Comparison of ENCODE assay signal across 8 mouse cellular contexts in genomic region chr1:167289567-167290262, GRCm38 (mm10). TPM values are rescaled to one million over a fixed set of nuclear protein-coding genes. Genes with fewer than 3 reads are reported as not detected.
DNase-seq lines count a peak whose midpoint lies in the region; ATAC-seq lines count a peak whose summit lies in the region.

No protein-coding gene starts in this region.

- intact Hi-C loops in gastrocnemius, postnatal 14 days (cut with DNase I; ENCODE audit: low total_unique reads) = loop anchor here (10.0 kb wide), 1 partner anchor 65 kb away; no protein-coding TSS in a partner anchor

- no peaks in the 10 kb centered on the region for H3K27me3 ChIP-seq in forebrain, embryonic 14.5 days (replicated peaks; ENCODE audit: control insufficient read depth, insufficient read depth, low read length)
- H3K27me3 ChIP-seq in midbrain, embryonic 10.5 days (ENCODE audit: low read depth, poor library complexity, severe bottlenecking) = peaks cover 43% of the 10 kb centered on the region

- no peak overlapping the region for H3K27ac ChIP-seq in forebrain, embryonic 14.5 days (ENCODE audit: low read depth, low read length)
- peak overlapping the region; percentile 61 for H3K27ac ChIP-seq in midbrain, embryonic 10.5 days (replicated peaks)

- peaks cover 12% of the 10 kb centered on the region for H3K4me1 ChIP-seq in forebrain, embryonic 14.5 days (ENCODE audit: control insufficient read depth, insufficient read depth, low read length)
- peaks cover 29% of the 10 kb centered on the region for H3K4me1 ChIP-seq in midbrain, embryonic 10.5 days

- H3K9me3 ChIP-seq in forebrain, embryonic 14.5 days (replicated peaks; ENCODE audit: control insufficient read depth, low read length) = no peaks in the 10 kb centered on the region
- H3K9me3 ChIP-seq in midbrain, embryonic 10.5 days (replicated peaks) = no peaks in the 10 kb centered on the region

- no peak overlapping the region for H3K4me3 ChIP-seq in forebrain, embryonic 14.5 days (ENCODE audit: low read depth, low read length)
- peak overlapping the region; percentile 26 for H3K4me3 ChIP-seq in midbrain, embryonic 10.5 days

- DNase-seq in gastrocnemius, postnatal 14 days = peak; percentile 31
- DNase-seq in gastrocnemius, adult 8-10 months (ENCODE audit: low spot score in 2 of 2) = no peak
- DNase-seq in ES-CJ7 (ENCODE audit: low read depth, low spot score) = peak; percentile 91
- DNase-seq in forebrain, embryonic 14.5 days (ENCODE audit: low spot score) = peak; percentile 47
- peak; percentile 60 for DNase-seq in midbrain, embryonic 10.5 days (ENCODE audit: low spot score)
- no peak for DNase-seq in testis, postnatal 14 days (ENCODE audit: low spot score)
- DNase-seq in lung, postnatal 4 days = no peak

- 4% methylated on average over 11 of the region's 11 CpGs for WGBS in forebrain, embryonic 14.5 days
- 6% methylated on average over 11 of the region's 11 CpGs for WGBS in midbrain, embryonic 10.5 days

- H3K36me3 ChIP-seq in forebrain, embryonic 14.5 days (ENCODE audit: control insufficient read depth, insufficient read depth, low read length) = no peaks in the 10 kb centered on the region
- no peaks in the 10 kb centered on the region for H3K36me3 ChIP-seq in midbrain, embryonic 10.5 days

- 0 out of 2 replicates have a peak overlapping the region, but pooled peaks have one; percentile 16 for H3K4me2 ChIP-seq in forebrain, embryonic 14.5 days (ENCODE audit: low read length)

- H3K9ac ChIP-seq in forebrain, embryonic 14.5 days (ENCODE audit: low read length) = no peak overlapping the region

- ATAC-seq in forebrain, embryonic 14.5 days = peak; percentile 60
- no peak for ATAC-seq in megakaryocyte progenitor cell, adult 5-6 weeks (replicated peaks; ENCODE audit: poor library complexity)

RNA-seq across cellular contexts. Expression of gene Uck2, which starts 4.6 kb away (rescaled TPM):
- total RNA-seq in gastrocnemius, postnatal 14 days (2021) = 10 to 100 TPM; 18.4 to 29.1 TPM
- 10 to 100 TPM; 14.2 to 17.6 (median 16.4) TPM for total RNA-seq in gastrocnemius, adult 8-10 months (2022)
- polyA plus RNA-seq in forebrain, embryonic 14.5 days (2014; fragmentation: Nextera tagmentation; extraction: Ambion mirVana) = 54.1 and 58.1 TPM in 2 replicates
- polyA plus RNA-seq in midbrain, embryonic 10.5 days (2016; fragmentation: Nextera tagmentation; extraction: Ambion mirVana) = 101 and 109 TPM in 2 replicates
- 228 and 234 TPM in 2 replicates for total RNA-seq in megakaryocyte progenitor cell, adult 5-6 weeks (2015)
- 234 and 288 TPM in 2 replicates for total RNA-seq in megakaryocyte progenitor cell, adult 5-6 weeks (2017)

RNA-seq across cellular contexts. Expression of gene Tmco1, which starts 18.5 kb away (rescaled TPM):
- 10 to 100 TPM; 36.8 to 39.3 TPM for total RNA-seq in gastrocnemius, postnatal 14 days (2021)
- 10 to 100 TPM; 36.6 to 41.4 (median 38.9) TPM for total RNA-seq in gastrocnemius, adult 8-10 months (2022)
- polyA plus RNA-seq in forebrain, embryonic 14.5 days (2014; fragmentation: Nextera tagmentation; extraction: Ambion mirVana) = 81.7 and 84.0 TPM in 2 replicates
- 85.4 and 87.1 TPM in 2 replicates for polyA plus RNA-seq in midbrain, embryonic 10.5 days (2016; fragmentation: Nextera tagmentation; extraction: Ambion mirVana)
- total RNA-seq in megakaryocyte progenitor cell, adult 5-6 weeks (2015) = 168 and 183 TPM in 2 replicates
- 176 and 178 TPM in 2 replicates for total RNA-seq in megakaryocyte progenitor cell, adult 5-6 weeks (2017)

Comparison
In these comparisons a context has a peak if more than half of its experiments do, and no peak if none do; other contexts are left out.
1. DNase-seq: peak in gastrocnemius, postnatal 14 days (single experiment), ES-CJ7 (single experiment), forebrain, embryonic 14.5 days (single experiment) and midbrain, embryonic 10.5 days (single experiment); none in gastrocnemius, adult 8-10 months (0 of 2), testis, postnatal 14 days (single experiment) and lung, postnatal 4 days (0 of 2).
2. RNA of gene Uck2, which starts 4.6 kb away (total RNA-seq): 228 to 288 TPM in megakaryocyte progenitor cell, adult 5-6 weeks; 18.4 to 29.1 TPM in gastrocnemius, postnatal 14 days and 14.2 to 17.6 TPM in gastrocnemius, adult 8-10 months; every median in the first group is over 4 times any median in the second.